Mouse (Mus musculus) bone marrow, adult 2 months (tissue): ENCODE results near the gene Gm19935. TPM values are rescaled to one million over a fixed set of nuclear protein-coding genes. Genes with fewer than 3 reads are reported as not detected.

ENCODE experiments used
- H3K27ac ChIP-seq: fragments of 200-500 bp; 2 replicates; pipeline ENCODE4 v1.5.1; 2012; ENCODE audit warnings: low read depth, mild to moderate bottlenecking, control low read depth, inconsistent platforms, low read length; ENCODE audit not compliant: control insufficient read depth, poor library complexity, insufficient read depth
- H3K4me1 ChIP-seq: fragments of 200-500 bp; 2 replicates; pipeline ENCODE4 v1.6.1; 2011; ENCODE audit warnings: low read length; ENCODE audit not compliant: control insufficient read depth, insufficient read depth
- H3K4me3 ChIP-seq: fragments of 200-500 bp; replicated peaks from 2 replicates; pipeline ENCODE3; 2011; ENCODE audit warnings: mild to moderate bottlenecking, low read depth, low read length, control low read depth; ENCODE audit not compliant: control insufficient read depth
- CTCF ChIP-seq: fragments of 200-500 bp; IDR thresholded peaks from 2 replicates; pipeline ENCODE4 v1.5.1; 2011; ENCODE audit warnings: low read length, control low read depth; ENCODE audit not compliant: control insufficient read depth, insufficient read depth
- POLR2A ChIP-seq: fragments of 200-500 bp; IDR thresholded peaks from 2 replicates; pipeline ENCODE4 v1.6.1; 2011; ENCODE audit warnings: low read depth, mild to moderate bottlenecking, control low read depth, low read length, borderline replicate concordance; ENCODE audit not compliant: control insufficient read depth
- WGBS: fragments of 180-500 bp; shearing (Covaris S2); methylation state at CpG from one replicate; pipeline ENCODE4 v1.1.7; 2018; 5-methylcytosine and 5-hydroxymethylcytosine counted together
- polyA plus RNA-seq: library from polyadenylated mRNA; stranded (reverse); fragments of >200 nt; gene quantifications from 2 replicates; pipeline ENCODE4 v1.2.4, GENCODE M21; 2011; ENCODE audit warnings: low replicate concordance; ENCODE audit not compliant: missing spikeins, insufficient read depth, insufficient read length

The Gm19935 gene
- 1.3 and 1.6 TPM in 2 replicates for polyA plus RNA-seq

- no peak for TF ChIP-seq CTCF
- no peak for TF ChIP-seq POLR2A
- no peak within 1 kb of the TSS for H3K27ac ChIP-seq
- H3K4me3 ChIP-seq: no peak within 1 kb of the TSS
- H3K4me1 ChIP-seq: no peaks in the 10 kb centered on the region; the same call in 1 of the 2 replicates
- 58% methylated on average over 2 of the region's 2 CpGs for WGBS
Observed at GRCm38 (mm10) chr8:90817293-90817692, at the start of gene Gm19935. TSS of gene Gm19935 (minus strand) at chr8:90817393.

DNA sequence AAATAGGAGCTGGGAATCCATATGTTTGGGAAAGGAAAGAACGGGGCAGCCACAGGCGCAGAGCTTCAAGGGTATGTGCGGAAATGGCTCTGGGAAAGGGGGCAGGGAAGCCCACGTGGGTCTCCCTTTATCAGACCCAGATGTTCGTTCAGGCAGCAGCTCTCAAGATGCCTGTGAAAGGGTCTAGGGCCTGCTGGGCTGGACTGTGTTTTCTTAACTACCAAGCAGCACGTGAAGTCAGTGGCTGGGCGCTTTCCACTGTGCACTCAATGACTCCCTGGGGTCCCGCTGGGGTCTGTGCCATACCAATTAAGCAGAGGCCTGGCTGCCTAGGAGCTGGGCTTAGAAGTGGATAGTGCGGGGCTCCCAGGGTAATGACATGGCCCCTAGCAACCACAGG, 44.8 kb upstream of the Gm19935 start:
- WGBS: 53% methylated on average over 9 of the region's 9 CpGs
- TF ChIP-seq CTCF: no peak
- no peak for TF ChIP-seq POLR2A
- H3K4me3 ChIP-seq: no peak overlapping the region
- H3K4me1 ChIP-seq: no peaks in the 10 kb centered on the region; the same call in 1 of the 2 replicates
- no peak overlapping the region for H3K27ac ChIP-seq

DNA sequence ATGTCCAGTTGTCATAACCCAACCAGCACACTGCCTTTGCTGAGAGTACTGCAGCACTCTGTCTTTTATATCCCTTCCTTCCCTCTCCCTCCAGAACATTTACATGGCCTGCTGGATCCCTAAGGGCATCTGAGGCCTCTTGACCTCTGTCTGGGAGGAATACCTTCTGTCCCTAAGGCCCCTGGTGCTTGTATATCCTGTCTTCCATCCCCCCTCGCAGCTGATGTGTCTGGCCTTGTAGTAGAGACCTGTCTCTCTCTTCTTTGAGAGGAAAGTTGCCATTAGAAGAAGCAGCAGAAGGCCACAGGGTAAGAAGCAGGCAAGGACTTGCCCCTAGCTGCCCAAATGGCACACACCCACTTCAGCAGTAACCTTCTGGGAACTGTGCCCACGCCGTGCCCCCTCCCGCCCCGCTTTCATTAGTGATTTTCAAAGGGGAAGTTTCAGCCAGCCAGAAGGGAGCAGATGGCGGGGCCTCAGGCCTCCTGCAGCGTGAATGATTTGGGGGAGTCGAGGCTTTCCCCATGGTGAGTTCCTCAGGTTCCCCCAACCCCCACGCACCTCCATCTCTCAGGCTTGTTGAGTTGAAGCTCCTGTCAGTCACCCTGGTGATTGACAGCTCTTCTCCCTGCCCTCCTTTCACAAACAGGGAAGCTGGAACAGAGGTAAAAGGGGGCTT, 44.2 kb upstream of the Gm19935 start:
- TF ChIP-seq POLR2A (no peak), CTCF (no peak)
- Histone ChIP-seq H3K4me3 (no peak overlapping the region), H3K4me1 (no peaks in the 10 kb centered on the region; the same call in 1 of the 2 replicates), H3K27ac (no peak overlapping the region)
- 7% methylated on average over 9 of the region's 9 CpGs for WGBS

GRCm38 (mm10) chr8:90858071-90858470, 40.9 kb upstream of the Gm19935 start:
- Histone ChIP-seq H3K4me3 (no peak overlapping the region), H3K27ac (no peak overlapping the region), H3K4me1 (no peaks in the 10 kb centered on the region; the same call in none of the 2 replicates)
- 84% methylated on average over 2 of the region's 2 CpGs for WGBS
- no peak for TF ChIP-seq CTCF
- no peak for TF ChIP-seq POLR2A

DNA sequence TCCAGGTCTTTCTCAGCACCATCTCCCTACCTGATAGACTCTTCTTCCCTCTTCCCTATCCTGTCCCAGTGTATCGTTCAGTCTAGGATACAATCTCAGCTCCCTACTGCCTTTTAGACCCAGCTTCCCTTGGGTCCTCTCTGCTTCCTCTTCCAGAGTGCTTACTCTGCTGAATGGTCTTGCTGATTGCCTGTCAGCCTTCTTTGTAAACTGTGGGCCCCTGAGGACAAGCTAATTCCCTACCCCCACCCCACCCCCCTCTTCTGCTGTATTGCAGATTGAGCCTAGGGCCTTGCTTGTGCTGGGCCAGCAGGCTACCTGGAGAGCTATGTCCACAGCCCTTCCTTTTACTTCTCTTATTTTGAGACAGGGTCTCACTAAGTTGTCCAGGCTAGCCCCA, 39.8 kb upstream of the Gm19935 start:
- Histone ChIP-seq H3K4me1 (no peaks in the 10 kb centered on the region; the same call in none of the 2 replicates), H3K4me3 (no peak overlapping the region), H3K27ac (no peak overlapping the region)
- WGBS: 29% methylated on average over 1 of the region's 1 CpGs
- TF ChIP-seq POLR2A (no peak), CTCF (no peak)

GRCm38 (mm10) chr8:90856171-90856570, 39.0 kb upstream of the Gm19935 start:
- Histone ChIP-seq H3K27ac (no peak overlapping the region), H3K4me1 (no peaks in the 10 kb centered on the region; the same call in 1 of the 2 replicates), H3K4me3 (no peak overlapping the region)
- WGBS: 82% methylated on average over 3 of the region's 3 CpGs
- TF ChIP-seq CTCF: no peak
- TF ChIP-seq POLR2A: no peak

DNA sequence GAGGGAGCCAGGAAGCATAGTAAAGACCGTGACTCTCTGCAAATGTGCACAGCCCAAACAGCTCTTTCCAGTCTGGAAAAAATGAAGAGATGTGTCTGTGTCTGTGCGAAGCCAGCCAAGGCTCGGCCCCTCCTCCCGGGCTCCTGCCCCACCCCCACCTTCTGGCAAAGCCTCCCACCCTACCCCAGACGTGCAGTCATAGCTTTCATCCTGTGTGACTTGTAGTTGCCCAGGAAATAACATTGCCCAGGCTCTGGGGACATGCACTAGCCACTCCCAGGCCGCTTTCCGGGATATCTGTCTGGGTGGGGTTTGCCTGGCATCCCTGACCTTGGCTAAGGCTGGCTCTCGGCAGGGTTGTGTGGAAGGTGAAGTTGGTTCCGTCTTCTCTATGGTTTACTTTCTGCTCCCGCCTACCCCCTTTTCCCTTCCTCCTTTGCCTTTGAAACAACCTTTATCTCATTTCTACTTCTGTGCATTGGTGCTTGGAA, 37.5 kb upstream of the Gm19935 start:
- 26% methylated on average over 10 of the region's 10 CpGs for WGBS
- H3K27ac ChIP-seq: no peak overlapping the region
- TF ChIP-seq CTCF: no peak
- TF ChIP-seq POLR2A: no peak
- H3K4me3 ChIP-seq: no peak overlapping the region
- no peaks in the 10 kb centered on the region; the same call in 1 of the 2 replicates for H3K4me1 ChIP-seq

GRCm38 (mm10) chr8:90853971-90854670, 36.9 kb upstream of the Gm19935 start:
- 82% methylated on average over 9 of the region's 9 CpGs for WGBS

More at GRCm38 (mm10) chr8:90853971-90854670, 36.9 kb upstream of the Gm19935 start:
- no peaks in the 10 kb centered on the region; the same call in 1 of the 2 replicates for H3K4me1 ChIP-seq
- TF ChIP-seq POLR2A: no peak
- no peak for TF ChIP-seq CTCF
- H3K27ac ChIP-seq: no peak overlapping the region
- no peak overlapping the region for H3K4me3 ChIP-seq
